Mouse (Mus musculus) cerebellum, adult 2 months (tissue): ENCODE measurements at regions not wholly inside any gene's neighbourhood (a gene's known extent, or its start where the extent isn't known, plus 50 kb on each side); places are given as distances from the start of the nearest gene placed in this dataset.

Source experiments
- CTCF ChIP-seq: fragments of 200-500 bp; IDR thresholded peaks from 2 replicates; pipeline ENCODE4 v1.5.1; 2011; ENCODE audit warnings: low read depth, mild to moderate bottlenecking, control low read depth, low read length, moderate library complexity, borderline replicate concordance; ENCODE audit not compliant: insufficient read depth
- POLR2A ChIP-seq: fragments of 200-500 bp; IDR thresholded peaks from 2 replicates; pipeline ENCODE4 v1.6.1; 2011; ENCODE audit warnings: low read length, control low read depth, borderline replicate concordance; ENCODE audit not compliant: insufficient read depth

- TF ChIP-seq CTCF, result no peak
- no peak for TF ChIP-seq POLR2A
Measured at GRCm38 (mm10) chr9:74376191-74376590, 266.0 kb downstream of the Wdr72 start.
